Mouse (Mus musculus): Measurements from ENCODE around the gene Srebf2.
A peak's percentile ranks its signal among the peaks of the same experiment; 100 is the strongest.

Gene Srebf2

GRCm38 (mm10) chr15:82158243-82159035 is 11.5 kb downstream of the Srebf2 start:
- DNase-seq = no peak

GRCm38 (mm10) chr15:82159471-82159870 is 12.5 kb downstream of the Srebf2 start:
- DNase-seq = no peak

- DNase-seq = no peak
Observed at GRCm38 (mm10) chr15:82160731-82161640, 14.0 kb downstream of the Srebf2 start.

- DNase-seq = no peak
Observed at GRCm38 (mm10) chr15:82161965-82162600, 15.1 kb downstream of the Srebf2 start.

GRCm38 (mm10) chr15:82163356-82164060 is 16.5 kb downstream of the Srebf2 start:
- no peak for DNase-seq

- DNase-seq = no peak
Observed at GRCm38 (mm10) chr15:82164061-82164399, 17.0 kb downstream of the Srebf2 start.

- no peak for DNase-seq
Observed at GRCm38 (mm10) chr15:82164496-82164895, 17.5 kb downstream of the Srebf2 start.

- peak; percentile 68 for DNase-seq
Observed at GRCm38 (mm10) chr15:82165332-82166239, 18.6 kb downstream of the Srebf2 start.

GRCm38 (mm10) chr15:82166240-82167100 is 19.5 kb downstream of the Srebf2 start:
- DNase-seq = no peak

- DNase-seq = no peak
Observed at GRCm38 (mm10) chr15:82167201-82168168, 20.5 kb downstream of the Srebf2 start.

- DNase-seq = no peak
Observed at GRCm38 (mm10) chr15:82169671-82170070, 22.7 kb downstream of the Srebf2 start.

- no peak for DNase-seq
Observed at GRCm38 (mm10) chr15:82170437-82171377, 23.7 kb downstream of the Srebf2 start.

- DNase-seq = no peak
Observed at GRCm38 (mm10) chr15:82172648-82173047, 25.7 kb downstream of the Srebf2 start.

GRCm38 (mm10) chr15:82175091-82175490 is 28.1 kb downstream of the Srebf2 start:
- DNase-seq = no peak

GRCm38 (mm10) chr15:82177743-82178290 is 30.8 kb downstream of the Srebf2 start:
- no peak for DNase-seq

GRCm38 (mm10) chr15:82181131-82181530 is 34.1 kb downstream of the Srebf2 start:
- no peak for DNase-seq

GRCm38 (mm10) chr15:82182311-82182710 is 35.3 kb downstream of the Srebf2 start:
- no peak for DNase-seq

GRCm38 (mm10) chr15:82183596-82183995 is 36.6 kb downstream of the Srebf2 start:
- no peak for DNase-seq

Data from layer of hippocampus, adult 9-11 months (tissue).